Mouse (Mus musculus): ENCODE measurements at regions not wholly inside any gene's neighbourhood (a gene's known extent, or its start where the extent isn't known, plus 50 kb on each side); places are given as distances from the start of the nearest gene placed in this dataset.

- TF ChIP-seq EP300 (IDR thresholded peaks at IDR 0.05; ENCODE audit: low read depth) (no peak), CTCF (IDR thresholded peaks at IDR 0.05; ENCODE audit: low read depth) (no peak)
These were observed 1008.3 kb downstream of the Basp1 start for GRCm38 (mm10) chr15:24405305-24405704.
